Mouse (Mus musculus) spleen, adult 18-20 months (tissue): Measurements from ENCODE around the gene Vps37c.

Experiments used
- DNase-seq, 2 experiments: peaks; one replicate each; pipeline ENCODE4 v3.0.0; 2022; ENCODE audit warnings: mixed read lengths in 2 of 2

The Vps37c gene

GRCm38 (mm10) chr19:10714168-10714567 lies 25.6 kb downstream of the Vps37c start:
- no peak for DNase-seq

- DNase-seq: peak; percentile 40 to 76
Observed at GRCm38 (mm10) chr19:10714682-10715475, 26.3 kb downstream of the Vps37c start.

- no peak for DNase-seq
Observed at GRCm38 (mm10) chr19:10715476-10715875, 26.9 kb downstream of the Vps37c start.

GRCm38 (mm10) chr19:10718251-10718775 lies 29.8 kb downstream of the Vps37c start:
- DNase-seq: no peak

GRCm38 (mm10) chr19:10719751-10720150 lies 31.2 kb downstream of the Vps37c start:
- DNase-seq: no peak

- DNase-seq: no peak
Observed at GRCm38 (mm10) chr19:10720524-10720923, 32.0 kb downstream of the Vps37c start.

- DNase-seq: no peak
Observed at GRCm38 (mm10) chr19:10721064-10721463, 32.5 kb downstream of the Vps37c start.

- no peak for DNase-seq
Observed at GRCm38 (mm10) chr19:10723084-10723483, 34.5 kb downstream of the Vps37c start.

GRCm38 (mm10) chr19:10723649-10724048 lies 35.1 kb downstream of the Vps37c start:
- DNase-seq: no peak

- no peak for DNase-seq
Observed at GRCm38 (mm10) chr19:10724629-10725363, 36.3 kb downstream of the Vps37c start.

GRCm38 (mm10) chr19:10729889-10730288 lies 41.4 kb downstream of the Vps37c start:
- no peak for DNase-seq

- DNase-seq: no peak
Observed at GRCm38 (mm10) chr19:10730469-10730868, 41.9 kb downstream of the Vps37c start.

GRCm38 (mm10) chr19:10731975-10732374 lies 43.4 kb downstream of the Vps37c start:
- DNase-seq: no peak

- DNase-seq: no peak
Observed at GRCm38 (mm10) chr19:10732741-10733140, 44.2 kb downstream of the Vps37c start.

- DNase-seq: no peak
Observed at GRCm38 (mm10) chr19:10733501-10734127, 45.1 kb downstream of the Vps37c start.

- DNase-seq: no peak
Observed at GRCm38 (mm10) chr19:10734554-10734953, 46.0 kb downstream of the Vps37c start.

GRCm38 (mm10) chr19:10735061-10735460 lies 46.5 kb downstream of the Vps37c start:
- no peak for DNase-seq

- DNase-seq: no peak
Observed at GRCm38 (mm10) chr19:10735861-10736260, 47.3 kb downstream of the Vps37c start.

- DNase-seq: no peak
Observed at GRCm38 (mm10) chr19:10738038-10738437, 49.5 kb downstream of the Vps37c start.

GRCm38 (mm10) chr19:10738811-10739210 lies 50.3 kb downstream of the Vps37c start, which contains the start of gene Cd5:
Gene Cd5 (minus strand): TSS chr19:10739002.
- peak; percentile 47 to 55 for DNase-seq

GRCm38 (mm10) chr19:10739916-10740315 lies 51.4 kb downstream of the Vps37c start:
- DNase-seq: no peak

- DNase-seq: peak in 1 of 2 experiments; percentile 40
Observed at GRCm38 (mm10) chr19:10740641-10741440, 52.3 kb downstream of the Vps37c start.
